Mouse (Mus musculus): Measurements from ENCODE around the gene Eif2b1. TPM values are rescaled to one million over a fixed set of nuclear protein-coding genes. Genes with fewer than 3 reads are reported as not detected.

The Eif2b1 gene
- polyA plus RNA-seq, 1 experiment, result 46.2 TPM

Other genes starting within 250 kb of the Eif2b1 start
- gene Cdk2ap1, start 216.0 kb downstream of the Eif2b1 start, polyA plus RNA-seq (2012; rRNA removed), result 106 and 119 TPM in 2 replicates
- gene Sbno1, start 153.1 kb downstream of the Eif2b1 start, polyA plus RNA-seq (2012; rRNA removed), result 30.6 and 35.2 TPM in 2 replicates
- 53.7 and 62.0 TPM in 2 replicates for gene Kmt5a, start 139.2 kb downstream of the Eif2b1 start, polyA plus RNA-seq (2012; rRNA removed)
- 18.7 and 20.3 TPM in 2 replicates for gene Rilpl2, start 100.8 kb downstream of the Eif2b1 start, polyA plus RNA-seq (2012; rRNA removed)
- gene Snrnp35, start 96.0 kb downstream of the Eif2b1 start, polyA plus RNA-seq (2012; rRNA removed), result 7.2 and 8.8 TPM in 2 replicates
- 17.7 and 24.6 TPM in 2 replicates for gene Rilpl1, start 47.7 kb downstream of the Eif2b1 start, polyA plus RNA-seq (2012; rRNA removed)
- 226 and 254 TPM in 2 replicates for gene Tmed2, start 38.4 kb downstream of the Eif2b1 start, polyA plus RNA-seq (2012; rRNA removed)
- 14.3 and 14.7 TPM in 2 replicates for gene Ddx55, start 26.3 kb downstream of the Eif2b1 start, polyA plus RNA-seq (2012; rRNA removed)
- 46.2 and 58.4 TPM in 2 replicates for gene Gtf2h3, start within 50 bp of the Eif2b1 start, polyA plus RNA-seq (2012; rRNA removed)
- 35.7 and 36.5 TPM in 2 replicates for gene Atp6v0a2, start 49.4 kb upstream of the Eif2b1 start, polyA plus RNA-seq (2012; rRNA removed)
- gene Dnah10, start 146.0 kb upstream of the Eif2b1 start, polyA plus RNA-seq (2012; rRNA removed), result 0.15 and 0.36 TPM in 2 replicates